Mouse (Mus musculus) C2C12 (cell line): ENCODE data around the gene BC049730.

Source experiments
- CEBPB ChIP-seq: IDR thresholded peaks from one replicate; pipeline ENCODE4 v1.6.1; 2011; ENCODE audit warnings: low read depth, mild to moderate bottlenecking, control low read depth, moderate library complexity
- CTCF ChIP-seq: IDR thresholded peaks from one replicate; pipeline ENCODE4 v1.5.1; 2011; ENCODE audit not compliant: control insufficient read depth, insufficient read depth, insufficient read length
- FOSL1 ChIP-seq: IDR thresholded peaks from one replicate; pipeline ENCODE4 v1.8.0; 2011; ENCODE audit warnings: mild to moderate bottlenecking, low read length; ENCODE audit not compliant: poor library complexity, insufficient read depth, severe bottlenecking
- MAX ChIP-seq: IDR thresholded peaks from one replicate; pipeline ENCODE4 v1.6.1; 2011; ENCODE audit warnings: mild to moderate bottlenecking, control low read depth
- MYOD1 ChIP-seq: IDR thresholded peaks from one replicate; pipeline ENCODE4 v1.6.1; 2011; ENCODE audit warnings: low read depth; ENCODE audit not compliant: control insufficient read depth, insufficient read length
- MYOG ChIP-seq: IDR thresholded peaks from one replicate; pipeline ENCODE4 v1.6.1; 2011; ENCODE audit not compliant: control insufficient read depth, insufficient read length; ENCODE audit errors: extremely low read depth
- USF1 ChIP-seq: IDR thresholded peaks from one replicate; pipeline ENCODE4 v1.6.1; 2011; ENCODE audit warnings: low read depth, mild to moderate bottlenecking, control low read depth, moderate library complexity

DNA sequence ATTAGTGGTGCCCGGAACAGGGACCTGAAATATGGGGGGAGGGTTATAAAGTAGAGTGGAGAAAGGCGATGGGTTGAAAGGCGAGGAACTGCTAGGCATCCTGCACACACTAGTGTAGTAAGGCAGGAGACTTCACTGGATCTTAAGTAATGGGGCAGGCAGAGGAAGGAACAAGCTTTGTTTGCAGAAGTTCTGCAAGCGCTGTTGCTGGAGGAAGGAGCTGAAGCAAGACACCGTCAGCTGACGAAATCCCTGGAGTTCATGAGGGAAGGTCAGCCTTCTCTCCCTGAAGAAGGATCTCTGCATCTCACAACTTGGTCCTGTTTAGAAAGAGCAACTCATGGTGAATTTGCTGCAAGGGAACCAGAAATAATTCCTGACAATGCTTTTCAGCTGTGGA is 6.0 kb downstream of the BC049730 start:
- TF ChIP-seq CTCF, result no peak
- no peak for TF ChIP-seq MAX
- TF ChIP-seq USF1, result no peak
- no peak for TF ChIP-seq MYOG
- TF ChIP-seq FOSL1, result no peak
- TF ChIP-seq CEBPB, result no peak
- TF ChIP-seq MYOD1, result no peak
